ENCODE assay signal across 10 mouse cellular contexts in genomic region chr7:98164382-98164998, GRCm38 (mm10). TPM values are rescaled to one million over a fixed set of nuclear protein-coding genes. Genes with fewer than 3 reads are reported as not detected.
A peak's percentile ranks its signal among the peaks of the same experiment; 100 is the strongest.
DNase-seq lines count a peak whose midpoint lies in the region; ATAC-seq lines count a peak whose summit lies in the region.
"Had no signal": no experiment of that assay in that cellular context is flagged by ENCODE, and none has a peak within 500 bp of the region (broad histone marks: within the 10 kb centered on the region; RNA-seq: fewer than 3 reads in every experiment).

No protein-coding gene starts in this region.

- intact Hi-C loops in left cerebral cortex, postnatal 25 days (cut with DNase I) = no loop called here

- no peak for ATAC-seq in heart, embryonic 16.5 days (replicated peaks; ENCODE audit: extremely low read depth, insufficient read depth, low FRiP score)
- no peak for ATAC-seq in neural tube, embryonic 12.5 days (ENCODE audit: low FRiP score, low read depth)
- ATAC-seq in megakaryocyte progenitor cell, adult 5-6 weeks (replicated peaks; ENCODE audit: poor library complexity) = no peak
- ATAC-seq: forebrain, postnatal 0 days had no signal

- no peaks in the 10 kb centered on the region for H3K36me3 ChIP-seq in heart, embryonic 16.5 days (ENCODE audit: control insufficient read depth, insufficient read depth)
- peaks cover 6% of the 10 kb centered on the region; the same call in 1 of the 2 replicates for H3K36me3 ChIP-seq in neural tube, embryonic 12.5 days
- no peaks in the 10 kb centered on the region for H3K36me3 ChIP-seq in limb, embryonic 10.5 days

- H3K4me2 ChIP-seq in heart, embryonic 16.5 days (ENCODE audit: low read depth, low read length) = no peak overlapping the region
- H3K4me2 ChIP-seq in neural tube, embryonic 12.5 days (replicated peaks) = peak overlapping the region; percentile 25; the same call in 1 of the 2 replicates

- H3K4me3 ChIP-seq in heart, embryonic 16.5 days (ENCODE audit: low read length) = no peak overlapping the region
- H3K4me3 ChIP-seq in neural tube, embryonic 12.5 days = no peak overlapping the region
- no peak overlapping the region for H3K4me3 ChIP-seq in limb, embryonic 10.5 days

- H3K27ac ChIP-seq in heart, embryonic 16.5 days (ENCODE audit: low read length) = 0 out of 2 replicates have a peak overlapping the region, but pooled peaks have one; percentile 56
- no peak overlapping the region for H3K27ac ChIP-seq in neural tube, embryonic 12.5 days
- peak overlapping the region; percentile 83 for H3K27ac ChIP-seq in limb, embryonic 10.5 days

- H3K27me3 ChIP-seq in heart, embryonic 16.5 days (ENCODE audit: control insufficient read depth, insufficient read depth, low read length) = no peaks in the 10 kb centered on the region
- H3K27me3 ChIP-seq in neural tube, embryonic 12.5 days (replicated peaks) = no peaks in the 10 kb centered on the region
- no peaks in the 10 kb centered on the region for H3K27me3 ChIP-seq in limb, embryonic 10.5 days (ENCODE audit: low read depth, poor library complexity, severe bottlenecking)

- H3K9me3 ChIP-seq in heart, embryonic 16.5 days (replicated peaks; ENCODE audit: control insufficient read depth, low read length) = no peaks in the 10 kb centered on the region
- H3K9me3 ChIP-seq in neural tube, embryonic 12.5 days = no peaks in the 10 kb centered on the region
- no peaks in the 10 kb centered on the region for H3K9me3 ChIP-seq in limb, embryonic 10.5 days (replicated peaks)

- DNase-seq in heart, adult 18-20 months = no peak
- DNase-seq in neural tube, embryonic 10.5 days (ENCODE audit: extremely low spot score, low spot score) = no peak
- DNase-seq in limb, embryonic 10.5 days (ENCODE audit: low spot score) = no peak
- peak; percentile 77 for DNase-seq in thymus, postnatal 14 days
- no peak for DNase-seq in left cerebral cortex, postnatal 25 days (ENCODE audit: low spot score in 2 of 2)
- DNase-seq: adrenal gland, adult 8-10 months; forebrain, postnatal 0 days had no signal

- H3K9ac ChIP-seq in heart, embryonic 16.5 days (ENCODE audit: low read length) = no peak overlapping the region
- H3K9ac ChIP-seq in neural tube, embryonic 12.5 days = no peak overlapping the region
- H3K9ac ChIP-seq: forebrain, postnatal 0 days had no signal

- WGBS in heart, embryonic 16.5 days = 77% methylated on average over 9 of the region's 9 CpGs
- 75% methylated on average over 9 of the region's 9 CpGs for WGBS in neural tube, embryonic 12.5 days
- 84% methylated on average over 9 of the region's 9 CpGs for WGBS in limb, embryonic 10.5 days

- peaks cover 20% of the 10 kb centered on the region for H3K4me1 ChIP-seq in heart, embryonic 16.5 days (ENCODE audit: control insufficient read depth, insufficient read depth, low read length)
- peaks cover 27% of the 10 kb centered on the region for H3K4me1 ChIP-seq in neural tube, embryonic 12.5 days
- H3K4me1 ChIP-seq in limb, embryonic 10.5 days = peaks cover 41% of the 10 kb centered on the region

RNA-seq across cellular contexts. Expression of gene Capn5, which starts 13.6 kb away (rescaled TPM):
- 5.0 and 7.4 TPM in 2 replicates for polyA plus RNA-seq in heart, embryonic 16.5 days (2015; fragmentation: Nextera tagmentation; extraction: Ambion mirVana)
- total RNA-seq in heart, adult 18-20 months (2021) = 1 to 10 TPM; 1.4 to 3.0 TPM
- polyA plus RNA-seq in neural tube, embryonic 12.5 days (2016; fragmentation: Nextera tagmentation; extraction: Ambion mirVana) = 13.9 and 16.0 TPM in 2 replicates
- polyA plus RNA-seq in limb, embryonic 10.5 days (2016; fragmentation: Nextera tagmentation; extraction: Ambion mirVana) = 3.4 and 4.5 TPM in 2 replicates
- 10 to 100 TPM; 33.4 to 37.9 TPM for total RNA-seq in left cerebral cortex, postnatal 25 days (2021)
- total RNA-seq in megakaryocyte progenitor cell, adult 5-6 weeks (2015) = 3.4 and 4.5 TPM in 2 replicates
- total RNA-seq in megakaryocyte progenitor cell, adult 5-6 weeks (2017) = 4.0 and 7.5 TPM in 2 replicates

RNA-seq across cellular contexts. Expression of gene Omp, which starts 19.2 kb away (rescaled TPM):
- 0.17 and 0.26 TPM in 2 replicates for polyA plus RNA-seq in heart, embryonic 16.5 days (2015; fragmentation: Nextera tagmentation; extraction: Ambion mirVana)
- total RNA-seq in heart, adult 18-20 months (2021) = not detected
- 0.45 and 0.68 TPM in 2 replicates for polyA plus RNA-seq in neural tube, embryonic 12.5 days (2016; fragmentation: Nextera tagmentation; extraction: Ambion mirVana)
- 0.13 TPM in 2 replicates for polyA plus RNA-seq in limb, embryonic 10.5 days (2016; fragmentation: Nextera tagmentation; extraction: Ambion mirVana)
- under 1 TPM; 0.64 to 0.87 TPM for total RNA-seq in left cerebral cortex, postnatal 25 days (2021)
- 0.25 and 0.32 TPM in 2 replicates for total RNA-seq in megakaryocyte progenitor cell, adult 5-6 weeks (2015)
- 0.12 TPM in 1 of 2 replicates, not detected in the other for total RNA-seq in megakaryocyte progenitor cell, adult 5-6 weeks (2017)

RNA-seq across cellular contexts. Expression of gene B3gnt6, which starts 34.8 kb away (rescaled TPM):
- 0.17 and 0.24 TPM in 2 replicates for polyA plus RNA-seq in heart, embryonic 16.5 days (2015; fragmentation: Nextera tagmentation; extraction: Ambion mirVana)
- total RNA-seq in heart, adult 18-20 months (2021) = not detected
- polyA plus RNA-seq in neural tube, embryonic 12.5 days (2016; fragmentation: Nextera tagmentation; extraction: Ambion mirVana) = 0.08 and 0.18 TPM in 2 replicates
- polyA plus RNA-seq in limb, embryonic 10.5 days (2016; fragmentation: Nextera tagmentation; extraction: Ambion mirVana) = not detected in 2 replicates
- under 1 TPM in 1 of 2 experiments, not detected in 1; 0.27 TPM for total RNA-seq in left cerebral cortex, postnatal 25 days (2021)
- 0.20 TPM in 1 of 2 replicates, not detected in the other for total RNA-seq in megakaryocyte progenitor cell, adult 5-6 weeks (2015)
- 0.12 TPM in 1 of 2 replicates, not detected in the other for total RNA-seq in megakaryocyte progenitor cell, adult 5-6 weeks (2017)

RNA-seq across cellular contexts. Expression of gene Myo7a, which starts 45.2 kb away (rescaled TPM):
- 4.8 and 6.5 TPM in 2 replicates for polyA plus RNA-seq in heart, embryonic 16.5 days (2015; fragmentation: Nextera tagmentation; extraction: Ambion mirVana)
- total RNA-seq in heart, adult 18-20 months (2021) = 1 to 10 TPM; 3.9 to 5.2 TPM
- 15.1 and 15.8 TPM in 2 replicates for polyA plus RNA-seq in neural tube, embryonic 12.5 days (2016; fragmentation: Nextera tagmentation; extraction: Ambion mirVana)
- 18.6 and 19.1 TPM in 2 replicates for polyA plus RNA-seq in limb, embryonic 10.5 days (2016; fragmentation: Nextera tagmentation; extraction: Ambion mirVana)
- 10 to 100 TPM in 1 of 2 experiments, 1 to 10 TPM in 1; 9.8 to 11.0 TPM for total RNA-seq in left cerebral cortex, postnatal 25 days (2021)
- total RNA-seq in megakaryocyte progenitor cell, adult 5-6 weeks (2015) = 16.0 and 17.1 TPM in 2 replicates
- total RNA-seq in megakaryocyte progenitor cell, adult 5-6 weeks (2017) = 22.0 and 29.0 TPM in 2 replicates

Comparison
In these comparisons a context has a peak if more than half of its experiments do, and no peak if none do; other contexts are left out.
1. RNA of gene Capn5, which starts 13.6 kb away (total RNA-seq): 33.4 to 37.9 TPM in left cerebral cortex, postnatal 25 days; 3.4 to 7.5 TPM in megakaryocyte progenitor cell, adult 5-6 weeks and 1.4 to 3.0 TPM in heart, adult 18-20 months; every median in the first group is over 4 times any median in the second.